ENCODE assay signal across 8 mouse cellular contexts in the genomic region with DNA sequence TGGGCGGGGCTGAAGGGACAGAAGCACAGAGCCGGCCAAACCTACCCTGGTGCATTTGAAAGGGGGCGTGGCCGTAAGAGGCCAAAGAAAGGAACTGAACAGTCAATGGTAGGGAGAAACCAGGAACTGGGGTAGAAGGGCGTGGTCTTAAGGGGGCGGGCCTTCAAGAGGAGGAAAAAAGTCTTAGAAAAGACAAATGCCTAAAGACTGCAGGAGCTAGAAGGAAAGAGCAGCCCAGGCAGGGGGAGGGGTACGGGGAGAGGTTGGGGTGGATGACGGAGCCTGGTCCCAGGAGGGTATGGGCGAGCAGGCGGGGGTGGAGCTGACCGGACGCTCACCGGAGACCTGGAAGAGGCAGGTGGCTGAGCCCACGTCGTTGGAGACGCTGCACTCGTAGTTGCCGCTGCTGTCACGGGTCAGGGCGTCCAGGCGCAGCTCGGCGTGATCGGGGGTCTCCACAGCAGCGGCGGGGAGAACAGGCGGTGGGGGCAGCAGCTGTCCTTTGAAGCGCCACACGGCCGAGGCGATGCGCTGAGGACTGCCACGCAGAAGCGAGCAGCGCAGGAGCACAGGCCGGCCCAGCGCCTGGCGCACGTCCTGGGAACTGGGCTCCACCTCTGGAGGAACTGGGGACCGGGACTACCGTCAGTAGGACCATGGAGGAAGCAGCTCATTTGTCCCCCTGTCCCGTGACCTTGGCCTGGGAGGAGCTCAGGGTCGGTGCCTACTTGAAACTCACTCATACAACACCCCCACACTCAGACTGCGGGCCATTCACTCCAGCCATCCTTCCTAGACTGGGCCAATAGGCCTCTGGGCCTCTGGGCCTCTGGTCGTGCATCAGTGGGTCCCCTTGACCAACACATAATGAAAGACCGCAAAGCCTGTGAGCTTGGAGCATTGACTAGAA.
A peak's percentile ranks its signal among the peaks of the same experiment; 100 is the strongest.
DNase-seq lines count a peak whose midpoint lies in the region; ATAC-seq and TF ChIP-seq lines count a peak whose summit lies in the region.

No protein-coding gene starts in this region.

- peaks cover 22% of the 10 kb centered on the region; the same call in 1 of the 2 replicates for H3K36me3 ChIP-seq in forebrain, embryonic 14.5 days (ENCODE audit: control insufficient read depth, insufficient read depth, low read length)
- no peaks in the 10 kb centered on the region for H3K36me3 ChIP-seq in hindbrain, embryonic 14.5 days (replicated peaks; ENCODE audit: control insufficient read depth, insufficient read depth)
- H3K36me3 ChIP-seq in liver, adult 2 months (ENCODE audit: control insufficient read depth, insufficient read depth, low read length) = no peaks in the 10 kb centered on the region
- no peaks in the 10 kb centered on the region for H3K36me3 ChIP-seq in midbrain, postnatal 0 days (ENCODE audit: insufficient read depth, low read length)
- no peaks in the 10 kb centered on the region for H3K36me3 ChIP-seq in thymus, adult 2 months (ENCODE audit: control insufficient read depth, insufficient read depth, low read length)

- H3K27ac ChIP-seq in forebrain, embryonic 14.5 days (ENCODE audit: low read depth, low read length) = no peak overlapping the region
- no peak overlapping the region for H3K27ac ChIP-seq in hindbrain, embryonic 14.5 days
- H3K27ac ChIP-seq in liver, adult 2 months (replicated peaks; ENCODE audit: insufficient read depth, low read depth, low read length) = no peak overlapping the region
- no peak overlapping the region for H3K27ac ChIP-seq in midbrain, postnatal 0 days (ENCODE audit: low read depth, low read length)
- H3K27ac ChIP-seq in thymus, adult 2 months (ENCODE audit: control insufficient read depth, insufficient read depth, low read length) = no peak overlapping the region

- 7% methylated on average over 45 of the region's 46 CpGs for WGBS in forebrain, embryonic 14.5 days
- WGBS in hindbrain, embryonic 14.5 days = 6% methylated on average over 46 of the region's 46 CpGs
- 14% methylated on average over 46 of the region's 46 CpGs for WGBS in liver, adult 2 months
- 12% methylated on average over 45 of the region's 46 CpGs for WGBS in midbrain, postnatal 0 days
- WGBS in thymus, adult 2 months = 16% methylated on average over 46 of the region's 46 CpGs

- peak; percentile 40; the same call in 1 of the 2 replicates for ATAC-seq in forebrain, embryonic 14.5 days
- ATAC-seq in hindbrain, embryonic 14.5 days (ENCODE audit: low FRiP score) = no peak
- peak; percentile 39; the same call in 1 of the 2 replicates for ATAC-seq in midbrain, postnatal 0 days (ENCODE audit: low FRiP score)

- DNase-seq in urinary bladder, postnatal 14 days (ENCODE audit: low spot score) = peak; percentile 70
- no peak for DNase-seq in urinary bladder, postnatal 10 days (ENCODE audit: low spot score)
- DNase-seq in forebrain, embryonic 14.5 days (ENCODE audit: low spot score) = peak; percentile 52
- no peak for DNase-seq in hindbrain, embryonic 14.5 days (ENCODE audit: low spot score)
- DNase-seq in liver, adult 2 months (ENCODE audit: extremely low read depth, low read depth, low spot score) = peak; percentile 58
- DNase-seq in midbrain, postnatal 0 days (ENCODE audit: low spot score) = no peak
- DNase-seq in thymus, adult 2 months = peak; percentile 58
- no peak for DNase-seq in cerebellum, adult 18-20 months

- peak overlapping the region; percentile 43; the same call in 1 of the 2 replicates for H3K9ac ChIP-seq in forebrain, embryonic 14.5 days (ENCODE audit: low read length)
- H3K9ac ChIP-seq in hindbrain, embryonic 14.5 days = peak overlapping the region; percentile 46
- peak overlapping the region; percentile 46 for H3K9ac ChIP-seq in liver, adult 2 months (ENCODE audit: low read depth, low read length)
- peak overlapping the region; percentile 46; the same call in 1 of the 2 replicates for H3K9ac ChIP-seq in midbrain, postnatal 0 days (replicated peaks; ENCODE audit: low read length, poor library complexity, severe bottlenecking)

- no peaks in the 10 kb centered on the region for H3K79me2 ChIP-seq in liver, adult 2 months (ENCODE audit: control insufficient read depth, insufficient read depth, low read length)

- peak overlapping the region; percentile 29 for H3K4me3 ChIP-seq in forebrain, embryonic 14.5 days (ENCODE audit: low read depth, low read length)
- peak overlapping the region; percentile 28 for H3K4me3 ChIP-seq in hindbrain, embryonic 14.5 days (replicated peaks; ENCODE audit: low read length)
- H3K4me3 ChIP-seq in liver, adult 2 months (ENCODE audit: insufficient read depth, low read depth, low read length) = peak overlapping the region; percentile 66
- peak overlapping the region; percentile 27 for H3K4me3 ChIP-seq in midbrain, postnatal 0 days (ENCODE audit: low read depth, low read length)
- H3K4me3 ChIP-seq in thymus, adult 2 months (ENCODE audit: control insufficient read depth, insufficient read depth, low read length) = peak overlapping the region; percentile 63

- H3K4me2 ChIP-seq in forebrain, embryonic 14.5 days (ENCODE audit: low read length) = peak overlapping the region; percentile 53
- peak overlapping the region; percentile 62 for H3K4me2 ChIP-seq in hindbrain, embryonic 14.5 days (replicated peaks)
- peak overlapping the region; percentile 52 for H3K4me2 ChIP-seq in midbrain, postnatal 0 days (ENCODE audit: low read depth, low read length, poor library complexity, severe bottlenecking)

- no peak for TF ChIP-seq CTCF in liver, adult 2 months (IDR thresholded peaks at IDR 0.05; ENCODE audit: low read depth, low read length)
- no peak for TF ChIP-seq CTCF in midbrain, postnatal 0 days (IDR thresholded peaks at IDR 0.05)
- no peak for TF ChIP-seq CTCF in thymus, adult 2 months (IDR thresholded peaks at IDR 0.05; ENCODE audit: borderline replicate concordance, control insufficient read depth, extremely low read depth, insufficient read depth, low read length, poor library complexity)

- no peaks in the 10 kb centered on the region for H3K9me3 ChIP-seq in forebrain, embryonic 14.5 days (replicated peaks; ENCODE audit: control insufficient read depth, low read length)
- H3K9me3 ChIP-seq in hindbrain, embryonic 14.5 days (ENCODE audit: control insufficient read depth, low read length) = no peaks in the 10 kb centered on the region
- no peaks in the 10 kb centered on the region for H3K9me3 ChIP-seq in midbrain, postnatal 0 days (ENCODE audit: low read length)

- peaks cover 19% of the 10 kb centered on the region for H3K4me1 ChIP-seq in forebrain, embryonic 14.5 days (ENCODE audit: control insufficient read depth, insufficient read depth, low read length)
- H3K4me1 ChIP-seq in hindbrain, embryonic 14.5 days (replicated peaks; ENCODE audit: control insufficient read depth, insufficient read depth, low read length) = peaks cover 21% of the 10 kb centered on the region
- peaks cover 3% of the 10 kb centered on the region; the same call in 1 of the 2 replicates for H3K4me1 ChIP-seq in liver, adult 2 months (ENCODE audit: control insufficient read depth, insufficient read depth, low read length)
- H3K4me1 ChIP-seq in midbrain, postnatal 0 days (ENCODE audit: insufficient read depth, low read length) = peaks cover 4% of the 10 kb centered on the region; the same call in 1 of the 2 replicates
- peaks cover 20% of the 10 kb centered on the region for H3K4me1 ChIP-seq in thymus, adult 2 months (replicated peaks; ENCODE audit: control insufficient read depth, insufficient read depth, low read length)

- H3K27me3 ChIP-seq in forebrain, embryonic 14.5 days (replicated peaks; ENCODE audit: control insufficient read depth, insufficient read depth, low read length) = no peaks in the 10 kb centered on the region
- no peaks in the 10 kb centered on the region for H3K27me3 ChIP-seq in hindbrain, embryonic 14.5 days (ENCODE audit: control insufficient read depth, insufficient read depth, low read length)
- no peaks in the 10 kb centered on the region for H3K27me3 ChIP-seq in liver, adult 2 months (ENCODE audit: control insufficient read depth, insufficient read depth, low read length)
- H3K27me3 ChIP-seq in midbrain, postnatal 0 days (ENCODE audit: insufficient read depth, low read length) = no peaks in the 10 kb centered on the region
- H3K27me3 ChIP-seq in thymus, adult 2 months (ENCODE audit: control insufficient read depth, insufficient read depth, low read length) = no peaks in the 10 kb centered on the region

- no peak for TF ChIP-seq POLR2A in liver, adult 2 months (IDR thresholded peaks at IDR 0.05; ENCODE audit: extremely low read depth, insufficient read depth, low read length)
- TF ChIP-seq POLR2A in thymus, adult 2 months (IDR thresholded peaks at IDR 0.05; ENCODE audit: control insufficient read depth, extremely low read depth, insufficient read depth, low read length, poor library complexity) = no peak

Comparison
In these comparisons a context has a peak if more than half of its experiments do, and no peak if none do; other contexts are left out.
1. DNase-seq: peak in urinary bladder, postnatal 14 days (single experiment), forebrain, embryonic 14.5 days (single experiment), liver, adult 2 months (single experiment) and thymus, adult 2 months (single experiment); none in urinary bladder, postnatal 10 days (single experiment), hindbrain, embryonic 14.5 days (single experiment), midbrain, postnatal 0 days (single experiment) and cerebellum, adult 18-20 months (0 of 2).
2. Peak in every context shown above with its lines, with median percentiles within 50 percentile points of each other: H3K4me2 ChIP-seq, H3K4me3 ChIP-seq and H3K9ac ChIP-seq.